Mouse (Mus musculus) WW6 (cell line): Measurements from ENCODE around the gene Sult6b2.

ENCODE experiments used
- DNase-seq: peaks from one replicate; pipeline ENCODE4 v3.0.0-alpha.2; 2013; ENCODE audit warnings: low read depth, low spot score

Sult6b2 gene

GRCm38 (mm10) chr6:142810239-142810638 lies 5.9 kb upstream of the Sult6b2 start:
- DNase-seq: no peak

GRCm38 (mm10) chr6:142809373-142810098 lies 5.2 kb upstream of the Sult6b2 start:
- no peak for DNase-seq

- DNase-seq: no peak
These were observed 2.0 kb upstream of the Sult6b2 start for GRCm38 (mm10) chr6:142806326-142806725.

GRCm38 (mm10) chr6:142802617-142803525 lies 1.4 kb downstream of the Sult6b2 start:
- DNase-seq: no peak

- DNase-seq: no peak
These were observed 2.6 kb downstream of the Sult6b2 start for GRCm38 (mm10) chr6:142801687-142802086.

GRCm38 (mm10) chr6:142799704-142800374 lies 4.5 kb downstream of the Sult6b2 start:
- no peak for DNase-seq

GRCm38 (mm10) chr6:142798837-142799236 lies 5.5 kb downstream of the Sult6b2 start:
- DNase-seq: no peak

GRCm38 (mm10) chr6:142797996-142798395 lies 6.3 kb downstream of the Sult6b2 start:
- DNase-seq: no peak

GRCm38 (mm10) chr6:142795655-142796441 lies 8.5 kb downstream of the Sult6b2 start:
- no peak for DNase-seq

- no peak for DNase-seq
These were observed 9.2 kb downstream of the Sult6b2 start for GRCm38 (mm10) chr6:142795087-142795486.

- DNase-seq: no peak
These were observed 10.8 kb downstream of the Sult6b2 start for GRCm38 (mm10) chr6:142793468-142793867.

- no peak for DNase-seq
These were observed 11.9 kb downstream of the Sult6b2 start for GRCm38 (mm10) chr6:142792241-142792968.

GRCm38 (mm10) chr6:142789736-142790135 lies 14.6 kb downstream of the Sult6b2 start:
- DNase-seq: no peak

GRCm38 (mm10) chr6:142788042-142788987 lies 16.0 kb downstream of the Sult6b2 start:
- peak; percentile 56 for DNase-seq

GRCm38 (mm10) chr6:142786106-142786505 lies 18.2 kb downstream of the Sult6b2 start:
- no peak for DNase-seq

GRCm38 (mm10) chr6:142785343-142785742 lies 19.0 kb downstream of the Sult6b2 start:
- DNase-seq: peak; percentile 64

- DNase-seq: no peak
These were observed 23.0 kb downstream of the Sult6b2 start for GRCm38 (mm10) chr6:142781286-142781685.

GRCm38 (mm10) chr6:142780574-142781033 lies 23.7 kb downstream of the Sult6b2 start:
- no peak for DNase-seq

GRCm38 (mm10) chr6:142779812-142780573 lies 24.3 kb downstream of the Sult6b2 start:
- DNase-seq: no peak
